ENCODE assay signal across 7 mouse cellular contexts in genomic region chr10:42583157-42583872, GRCm38 (mm10). TPM values are rescaled to one million over a fixed set of nuclear protein-coding genes. Genes with fewer than 3 reads are reported as not detected.
A peak's percentile ranks its signal among the peaks of the same experiment; 100 is the strongest.
DNase-seq lines count a peak whose midpoint lies in the region; ATAC-seq and TF ChIP-seq lines count a peak whose summit lies in the region.

Gene Nr2e1, minus strand, starts transcription at chr10:42583632.
Gene Ostm1, plus strand, starts transcription at chr10:42583822.

- H3K9me3 ChIP-seq in ES-Bruce4 (replicated peaks; ENCODE audit: control insufficient read depth, insufficient read depth, low read length, poor library complexity, severe bottlenecking) = no peaks in the 10 kb centered on the region
- H3K9me3 ChIP-seq in ES-E14 (ENCODE audit: control insufficient read depth, insufficient read depth, low read depth, low read length) = no peaks in the 10 kb centered on the region
- H3K9me3 ChIP-seq in midbrain, embryonic 11.5 days (ENCODE audit: control insufficient read depth, low read length) = no peaks in the 10 kb centered on the region

- TF ChIP-seq EP300 in ES-Bruce4 (IDR thresholded peaks at IDR 0.05; ENCODE audit: insufficient read depth, low read depth, low read length) = no peak

- H3K27ac ChIP-seq in ES-Bruce4 (ENCODE audit: insufficient read depth, low read length) (no peak within 1 kb of the TSS), ES-E14 (ENCODE audit: insufficient read depth, low read depth, low read length, poor library complexity, severe bottlenecking) (no peak within 1 kb of the TSS)
- peak within 1 kb of the TSS; percentile 85 for H3K27ac ChIP-seq in layer of hippocampus, adult 2 months
- peak within 1 kb of the TSS; percentile 61; the same call in 1 of the 2 replicates for H3K27ac ChIP-seq in midbrain, embryonic 11.5 days (ENCODE audit: low read depth, low read length)

- peaks cover 65% of the 10 kb centered on the region for H3K27me3 ChIP-seq in ES-Bruce4 (ENCODE audit: control insufficient read depth, insufficient read depth, low read length, poor library complexity, severe bottlenecking)
- H3K27me3 ChIP-seq in midbrain, embryonic 11.5 days (ENCODE audit: control insufficient read depth, insufficient read depth, low read length) = peaks cover 76% of the 10 kb centered on the region

- no peaks in the 10 kb centered on the region for H3K36me3 ChIP-seq in ES-Bruce4 (ENCODE audit: control insufficient read depth, insufficient read depth, low read length, poor library complexity, severe bottlenecking)
- no peaks in the 10 kb centered on the region for H3K36me3 ChIP-seq in ES-E14 (ENCODE audit: control insufficient read depth, insufficient read depth, low read length, poor library complexity, severe bottlenecking)
- no peaks in the 10 kb centered on the region for H3K36me3 ChIP-seq in midbrain, embryonic 11.5 days (ENCODE audit: control insufficient read depth, insufficient read depth, low read length)

- ATAC-seq in midbrain, embryonic 11.5 days (ENCODE audit: low FRiP score) = peak; percentile 71
- no peak for ATAC-seq in granulocyte monocyte progenitor cell, adult 5-6 weeks (replicated peaks; ENCODE audit: poor library complexity, severe bottlenecking)

- peak within 1 kb of the TSS; percentile 34 for H3K4me3 ChIP-seq in ES-Bruce4 (ENCODE audit: low read depth, low read length)
- peak within 1 kb of the TSS; percentile 27 to 34; a peak in 3 of 4 replicates for H3K4me3 ChIP-seq in ES-E14 (ENCODE audit: insufficient read depth in 1 of 2, low read depth in 1 of 2, low read length in 2 of 2, poor library complexity in 1 of 2, severe bottlenecking in 1 of 2)
- peak within 1 kb of the TSS; percentile 55 for H3K4me3 ChIP-seq in layer of hippocampus, adult 2 months
- peak within 1 kb of the TSS; percentile 61 for H3K4me3 ChIP-seq in midbrain, embryonic 11.5 days (ENCODE audit: low read depth, low read length)

- no peaks in the 10 kb centered on the region for H3K4me1 ChIP-seq in ES-Bruce4 (ENCODE audit: control insufficient read depth, insufficient read depth, low read length)
- H3K4me1 ChIP-seq in ES-E14 (ENCODE audit: control insufficient read depth in 2 of 2, insufficient read depth in 2 of 2, low read length in 2 of 2, poor library complexity in 1 of 2) = no peaks in the 10 kb centered on the region; a peak in 1 of 4 replicates
- peaks cover 38% of the 10 kb centered on the region for H3K4me1 ChIP-seq in midbrain, embryonic 11.5 days (ENCODE audit: control insufficient read depth, insufficient read depth, low read length)

- no peak for TF ChIP-seq CTCF in ES-Bruce4 (IDR thresholded peaks at IDR 0.05; ENCODE audit: low read depth, low read length)
- peak; percentile 45 for TF ChIP-seq CTCF in layer of hippocampus, adult 2 months (conservative IDR thresholded peaks at IDR 0.05)

- H3K4me2 ChIP-seq in midbrain, embryonic 11.5 days = peak within 1 kb of the TSS; percentile 72

- H3K9ac ChIP-seq in ES-Bruce4 (ENCODE audit: low read depth, poor library complexity, severe bottlenecking) (0 out of 2 replicates have a peak within 1 kb of the TSS, but pooled peaks have one; percentile 10), ES-E14 (ENCODE audit: insufficient read depth, low read depth, low read length, poor library complexity, severe bottlenecking) (no peak within 1 kb of the TSS)
- peak within 1 kb of the TSS; percentile 85 for H3K9ac ChIP-seq in midbrain, embryonic 11.5 days (ENCODE audit: low read length)

- in situ Hi-C loops in ES-E14 (cut with MboI; ENCODE audit: low sequenced_read_pairs in 2 of 2, unreplicated experiment in 2 of 2) = loop anchor here in 1 of 2 experiments (10.0 kb wide), 1 partner anchor 279 kb away; no protein-coding TSS in a partner anchor

- WGBS in midbrain, embryonic 11.5 days = under 1% methylated on average over 43 of the region's 43 CpGs

- DNase-seq in ES-E14 (ENCODE audit: low read depth, low spot score) = no peak
- DNase-seq in frontal cortex, adult 2 months (ENCODE audit: extremely low spot score in 1 of 2, low spot score in 1 of 2) = peak; percentile 39 to 54
- peak; percentile 45 to 74 for DNase-seq in layer of hippocampus, adult 2 months (ENCODE audit: low spot score in 2 of 2)
- DNase-seq in midbrain, embryonic 11.5 days (ENCODE audit: low spot score, missing footprints) = peak; percentile 97
- DNase-seq in lung, postnatal 10 days = no peak

- TF ChIP-seq POLR2A in ES-Bruce4 (IDR thresholded peaks at IDR 0.05; ENCODE audit: insufficient read depth, low read length) = no peak

TF ChIP-seq in ES-E14, 5 proteins besides CTCF, POLR2A, EP300 and RAD21:
- TF ChIP-seq ZNF384 (IDR thresholded peaks at IDR 0.05; ENCODE audit: low read depth, low read length) (no peak), MAFK (IDR thresholded peaks at IDR 0.05; ENCODE audit: insufficient read depth, low read depth, low read length) (no peak), ZC3H11A (IDR thresholded peaks at IDR 0.05; ENCODE audit: borderline replicate concordance, low read depth, low read length) (no peak), HCFC1 (IDR thresholded peaks at IDR 0.05; ENCODE audit: borderline replicate concordance, insufficient read depth, low read length) (no peak), CHD2 (IDR thresholded peaks at IDR 0.05; ENCODE audit: low read depth, low read length) (no peak)
TF ChIP-seq in ES-E14: peak in this region for 0.

RNA-seq across cellular contexts. Expression of gene Nr2e1, which starts in this region (rescaled TPM):
- not detected in 2 replicates for polyA plus RNA-seq in ES-Bruce4 (2011; ENCODE audit: insufficient read depth, insufficient read length, low read depth, missing spikeins)
- not detected in 2 replicates for total RNA-seq in ES-E14 (2012; rRNA removed)
- polyA plus RNA-seq in frontal cortex, adult 2 months (2012; rRNA removed) = 13.8 and 14.4 TPM in 2 replicates
- total RNA-seq in layer of hippocampus, adult 2 months (2021) = 10 to 100 TPM; 13.7 to 15.2 TPM
- polyA plus RNA-seq in midbrain, embryonic 11.5 days (2014; fragmentation: Nextera tagmentation; extraction: Ambion mirVana) = 32.2 and 32.6 TPM in 2 replicates
- total RNA-seq in granulocyte monocyte progenitor cell, adult 5-6 weeks (2014; fragmentation: Nextera tagmentation) = not detected in 2 replicates
- not detected in 2 replicates for total RNA-seq in granulocyte monocyte progenitor cell, adult 5-6 weeks (2017)

RNA-seq across cellular contexts. Expression of gene Ostm1, which starts in this region (rescaled TPM):
- polyA plus RNA-seq in ES-Bruce4 (2011; ENCODE audit: insufficient read depth, insufficient read length, low read depth, missing spikeins) = 14.2 and 18.6 TPM in 2 replicates
- total RNA-seq in ES-E14 (2012; rRNA removed) = 19.7 and 23.7 TPM in 2 replicates
- polyA plus RNA-seq in frontal cortex, adult 2 months (2012; rRNA removed) = 42.6 and 45.7 TPM in 2 replicates
- 10 to 100 TPM; 53.0 to 54.7 TPM for total RNA-seq in layer of hippocampus, adult 2 months (2021)
- polyA plus RNA-seq in midbrain, embryonic 11.5 days (2014; fragmentation: Nextera tagmentation; extraction: Ambion mirVana) = 28.5 and 29.2 TPM in 2 replicates
- total RNA-seq in granulocyte monocyte progenitor cell, adult 5-6 weeks (2014; fragmentation: Nextera tagmentation) = 28.9 and 33.4 TPM in 2 replicates
- 47.2 and 48.5 TPM in 2 replicates for total RNA-seq in granulocyte monocyte progenitor cell, adult 5-6 weeks (2017)

Comparison
In these comparisons a context has a peak if more than half of its experiments do, and no peak if none do; other contexts are left out.
1. RNA of gene Nr2e1 (total RNA-seq): 13.7 to 15.2 TPM in layer of hippocampus, adult 2 months; not detected in ES-E14 and not detected in granulocyte monocyte progenitor cell, adult 5-6 weeks; every median in the first group is over 10 times any median in the second.
2. RNA of gene Nr2e1 (polyA plus RNA-seq): 32.2 to 32.6 TPM in midbrain, embryonic 11.5 days and 13.8 to 14.4 TPM in frontal cortex, adult 2 months; not detected in ES-Bruce4; every median in the first group is over 10 times any median in the second.
3. H3K27ac ChIP-seq: peak in layer of hippocampus, adult 2 months (single experiment) and midbrain, embryonic 11.5 days (single experiment); none in ES-Bruce4 (single experiment) and ES-E14 (single experiment).
4. DNase-seq: peak in frontal cortex, adult 2 months (2 of 2), layer of hippocampus, adult 2 months (2 of 2) and midbrain, embryonic 11.5 days (single experiment); none in ES-E14 (single experiment) and lung, postnatal 10 days (single experiment).
5. Peak in every context shown above with its lines, with median percentiles within 50 percentile points of each other: H3K4me3 ChIP-seq.